Mouse (Mus musculus) cerebellum, postnatal 14 days (tissue): ENCODE measurements around the gene Ppp1r3d.

Experiments used
- DNase-seq, 2 experiments: peaks; one replicate each; pipeline ENCODE4 v3.0.0; 2021; ENCODE audit warnings: mixed read lengths in 2 of 2

Gene Ppp1r3d

DNA sequence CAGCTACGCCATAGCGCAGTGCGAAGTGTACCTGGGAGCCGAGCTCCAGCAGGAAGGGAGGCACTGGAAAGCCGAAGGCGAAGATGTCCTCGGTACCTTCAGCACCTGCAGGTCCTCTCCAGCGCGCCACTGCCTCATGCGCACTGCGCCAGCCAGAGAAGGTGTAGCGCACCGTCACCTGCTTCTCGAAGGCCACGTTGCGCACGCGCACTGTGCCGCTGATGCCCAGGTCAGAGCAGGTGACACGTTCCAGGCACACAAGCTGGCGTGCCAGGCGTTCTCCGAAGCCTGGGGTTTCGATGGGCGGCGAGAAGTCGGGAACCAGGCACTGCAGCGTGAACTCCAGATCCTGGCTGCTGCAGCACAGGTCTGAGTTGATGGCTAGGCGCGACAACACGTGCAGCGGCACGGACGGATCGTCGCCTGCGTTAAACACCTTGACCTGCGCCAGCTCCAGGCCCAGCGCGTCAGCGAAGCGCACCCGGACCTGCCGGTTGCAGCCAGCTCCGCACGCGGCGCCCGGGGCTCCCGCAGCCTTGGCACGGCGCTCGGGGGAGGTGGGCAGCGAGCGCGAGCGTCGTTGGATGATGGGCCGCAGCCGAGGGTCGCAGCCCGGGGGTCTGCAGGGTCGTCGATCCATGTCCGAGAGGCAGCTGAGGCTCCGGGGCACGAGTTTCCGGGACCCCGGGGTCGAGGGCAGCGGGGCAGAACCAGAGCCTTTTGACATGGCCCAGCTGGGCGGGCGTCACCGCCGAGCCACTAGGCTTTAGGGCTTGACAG, 601 bp downstream of the Ppp1r3d start:
- peak; percentile 54 to 61 for DNase-seq

DNA sequence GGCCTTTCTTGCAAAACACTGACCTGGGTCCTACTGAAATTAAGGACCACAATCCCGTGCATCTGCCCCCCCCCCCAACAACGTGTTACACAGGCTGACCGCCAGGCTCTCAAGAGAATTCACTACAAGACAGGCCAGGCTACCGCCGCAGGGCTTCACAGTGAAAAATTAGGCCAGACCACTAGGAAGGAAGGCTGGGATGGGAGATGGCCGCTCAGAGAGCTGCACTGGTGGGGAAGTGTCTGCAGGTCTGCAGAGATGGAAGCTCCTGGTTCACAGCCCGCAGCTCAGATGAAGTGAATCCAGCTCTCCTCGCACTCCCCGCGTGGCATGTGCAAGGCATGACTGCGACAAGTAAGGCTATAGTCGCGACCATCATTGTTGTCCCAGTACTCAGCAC, 1.2 kb downstream of the Ppp1r3d start:
- peak in 1 of 2 experiments; percentile 28 for DNase-seq

DNA sequence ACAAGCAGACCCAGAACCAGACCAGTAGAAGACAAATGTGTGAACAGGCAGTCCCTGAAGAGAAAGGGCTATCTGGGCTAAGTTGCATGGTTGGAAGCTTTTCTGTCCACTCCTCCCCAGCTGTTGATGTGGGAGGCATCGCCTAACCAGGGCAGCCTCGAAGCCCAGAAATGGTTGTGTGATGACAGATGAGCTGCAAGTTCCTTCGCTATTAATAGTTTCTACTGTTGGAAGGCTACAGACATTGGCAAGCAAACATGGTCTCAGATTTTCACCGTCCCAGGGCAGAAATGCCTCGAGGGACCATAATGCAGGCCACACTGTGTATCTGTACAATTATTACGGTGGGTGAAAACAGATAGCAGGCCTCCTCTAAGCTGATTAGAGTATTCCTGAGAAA, 1.7 kb downstream of the Ppp1r3d start:
- DNase-seq = no peak

DNA sequence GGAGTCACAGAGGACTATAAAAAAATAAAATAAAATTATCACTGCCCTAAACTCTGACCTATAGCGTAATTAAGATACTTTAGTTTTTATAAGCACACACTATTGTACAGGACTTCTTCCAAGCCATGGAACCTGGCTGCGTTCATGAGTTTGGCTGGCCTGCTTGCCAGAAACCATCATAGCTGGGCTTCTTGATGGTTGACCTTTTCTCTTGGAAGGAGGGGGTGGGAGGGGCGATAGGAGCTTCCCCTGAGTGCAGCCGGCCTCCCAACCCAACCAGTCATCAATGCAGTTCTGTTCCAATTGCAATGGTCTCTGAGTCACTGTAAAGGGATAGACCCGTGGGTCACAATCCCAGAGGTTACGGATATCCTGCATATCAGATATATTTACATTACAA, 4.0 kb downstream of the Ppp1r3d start:
- DNase-seq = no peak

DNA sequence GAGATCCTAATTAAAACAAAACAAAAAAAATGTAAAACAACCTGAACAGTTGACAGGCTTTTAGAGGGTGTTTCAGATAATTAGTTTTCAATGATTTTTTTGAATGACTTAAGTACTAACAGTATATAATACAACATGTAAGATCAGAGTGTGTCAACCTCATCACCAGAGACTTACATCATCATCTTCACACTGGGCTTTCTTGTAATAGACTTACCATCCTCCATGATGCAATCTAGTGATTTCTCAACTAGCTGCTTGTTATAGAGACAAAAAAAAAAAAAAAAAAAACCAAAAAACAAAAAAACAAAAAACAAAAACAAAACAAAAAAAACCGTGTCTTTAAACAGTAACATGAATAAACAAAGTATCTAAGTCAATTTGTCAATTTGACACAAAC, 5.2 kb downstream of the Ppp1r3d start:
- DNase-seq = no peak

DNA sequence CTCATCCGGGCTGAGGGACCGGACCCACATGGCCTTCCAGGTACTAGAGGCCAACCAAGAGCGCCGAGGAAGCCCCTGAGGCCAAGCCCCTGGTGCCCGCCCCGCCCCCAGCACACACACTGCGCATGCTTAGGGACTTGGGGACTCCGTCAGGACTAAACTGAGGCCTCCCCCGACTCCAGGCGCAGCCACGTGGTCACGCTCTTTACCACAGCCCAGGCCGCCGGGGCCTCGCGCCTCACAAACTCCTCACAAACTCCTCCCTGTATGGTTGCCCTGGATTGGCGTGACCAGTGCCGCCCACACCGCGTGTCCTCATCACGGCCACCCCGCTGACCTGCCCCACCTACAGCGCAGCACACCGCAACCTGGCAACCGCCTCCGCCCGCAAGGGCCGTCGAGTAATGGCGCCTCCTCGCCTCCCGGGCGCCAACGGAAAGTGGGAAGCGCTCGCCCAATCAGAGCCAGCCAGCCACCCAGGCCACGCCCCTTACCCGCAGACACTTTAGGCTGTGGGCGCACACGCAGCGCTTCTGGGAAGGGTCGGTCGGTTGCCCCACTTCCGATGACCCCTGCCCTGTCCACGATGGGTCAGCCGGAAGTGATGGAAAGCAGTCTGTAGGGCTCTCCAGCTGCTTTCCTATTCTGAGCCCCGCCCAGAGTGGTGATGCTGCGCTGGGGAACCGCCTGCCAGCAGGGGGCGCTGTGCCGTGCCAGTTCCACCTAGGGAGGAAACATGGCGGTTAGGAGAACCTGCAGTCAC, 7.0 kb downstream of the Ppp1r3d start, which contains the start of gene Sycp2:
Gene Sycp2 (minus strand): TSS at position 633 of the 763 bp plus-strand sequence.
- DNase-seq = no peak
